Mouse (Mus musculus) midbrain, embryonic 11.5 days (tissue): ENCODE data around the gene Il15ra. TPM values are rescaled to one million over a fixed set of nuclear protein-coding genes. Genes with fewer than 3 reads are reported as not detected.

Experiments
- ATAC-seq: fragments of 200-750 bp; cut with Nextera tagmentation; 2 replicates; pipeline ENCODE4 v1.8.0; 2017; ENCODE audit warnings: moderate TSS enrichment, moderate library complexity; ENCODE audit not compliant: low FRiP score
- DNase-seq: peaks from one replicate; pipeline ENCODE4 v3.0.0; 2015; ENCODE audit warnings: low spot score; ENCODE audit errors: missing footprints
- H3K27ac ChIP-seq: fragments of 300-500 bp; sonication (generic); 2 replicates; pipeline ENCODE4 v1.5.1; 2014; ENCODE audit warnings: low read depth, low read length
- H3K27me3 ChIP-seq: fragments of 300-500 bp; sonication (generic); 2 replicates; pipeline ENCODE4 v1.6.1; 2014; ENCODE audit warnings: mild to moderate bottlenecking, low read length, moderate library complexity, mixed read lengths; ENCODE audit not compliant: control insufficient read depth, insufficient read depth
- H3K36me3 ChIP-seq: fragments of 300-500 bp; sonication (generic); 2 replicates; pipeline ENCODE4 v1.6.1; 2014; ENCODE audit warnings: mild to moderate bottlenecking, low read length, moderate library complexity, mixed read lengths; ENCODE audit not compliant: control insufficient read depth, insufficient read depth
- H3K4me1 ChIP-seq: fragments of 300-500 bp; sonication (generic); 2 replicates; pipeline ENCODE4 v1.6.1; 2014; ENCODE audit warnings: low read length; ENCODE audit not compliant: control insufficient read depth, insufficient read depth
- H3K4me2 ChIP-seq: fragments of 300-500 bp; sonication (generic); 2 replicates; pipeline ENCODE4 v1.6.1; 2014; ENCODE audit warnings: mild to moderate bottlenecking, moderate library complexity
- H3K4me3 ChIP-seq: fragments of 300-500 bp; sonication (generic); 2 replicates; pipeline ENCODE4 v1.5.1; 2014; ENCODE audit warnings: low read depth, low read length
- H3K9ac ChIP-seq: fragments of 300-500 bp; sonication (generic); 2 replicates; pipeline ENCODE4 v1.6.1; 2014; ENCODE audit warnings: low read length
- H3K9me3 ChIP-seq: fragments of 300-500 bp; sonication (generic); 2 replicates; pipeline ENCODE4 v1.6.1; 2016; ENCODE audit warnings: low read length; ENCODE audit not compliant: control insufficient read depth
- WGBS: fragments of 180-500 bp; shearing (Covaris S2); extraction: QIAGEN DNeasy Blood & Tissue Kit; methylation state at CpG from one replicate; pipeline ENCODE4 v1.1.7; 2014; 5-methylcytosine and 5-hydroxymethylcytosine counted together
- polyA plus RNA-seq: library from polyadenylated mRNA; unstranded; fragments of >200 nt; fragmentation: Nextera tagmentation; extraction: Ambion mirVana; gene quantifications from 2 replicates; pipeline ENCODE4 v1.2.1, GENCODE M21; 2014

Gene Il15ra
- polyA plus RNA-seq, 1 experiment from 2014 or later, result 0.87 TPM

DNA sequence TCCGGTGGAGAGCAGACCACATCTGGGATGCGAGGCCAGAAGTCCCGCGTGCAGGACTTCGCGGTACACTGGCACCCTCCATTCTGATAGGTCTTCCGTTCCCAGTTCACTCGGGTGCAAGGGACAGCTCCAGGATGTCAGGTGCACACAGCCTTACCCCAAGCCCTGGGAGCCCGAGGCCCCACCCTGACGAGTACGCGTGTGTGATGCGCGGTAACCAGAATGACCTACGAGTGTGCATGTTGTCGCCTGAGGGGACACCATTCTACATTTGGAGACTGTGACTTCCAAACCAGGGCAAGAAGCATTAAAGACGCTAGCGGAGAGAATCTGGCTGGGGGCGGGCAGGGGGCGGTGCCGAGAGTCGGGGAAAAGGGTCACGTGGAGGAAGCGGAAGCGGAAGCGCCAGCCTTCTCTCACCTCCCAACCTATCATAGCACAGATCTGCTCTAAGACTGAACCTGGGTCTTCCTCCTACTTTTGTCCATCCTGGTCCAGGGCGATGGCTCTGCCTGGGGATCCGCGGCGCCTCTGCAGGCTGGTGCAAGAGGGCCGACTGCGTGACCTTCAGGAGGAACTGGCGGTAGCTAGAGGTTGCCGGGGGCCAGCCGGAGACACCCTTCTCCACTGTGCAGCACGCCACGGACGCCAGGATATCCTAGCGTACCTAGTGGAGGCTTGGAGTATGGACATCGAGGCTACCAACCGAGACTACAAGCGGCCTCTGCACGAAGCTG, 73.2 kb downstream of the Il15ra start:
- Histone ChIP-seq H3K4me1 (peaks cover 15% of the 10 kb centered on the region), H3K36me3 (peaks cover 11% of the 10 kb centered on the region), H3K4me3 (peak overlapping the region; percentile 85), H3K27ac (peak overlapping the region; percentile 81), H3K9ac (peak overlapping the region; percentile 81), H3K9me3 (no peaks in the 10 kb centered on the region), H3K4me2 (peak overlapping the region; percentile 88), H3K27me3 (no peaks in the 10 kb centered on the region)
- WGBS, result under 1% methylated on average over 43 of the region's 43 CpGs
- ATAC-seq, result peak; percentile 85
- peak; percentile 98 for DNase-seq

Other genes starting within 250 kb of the Il15ra start
- 13.8 TPM in 2 replicates for gene Pfkfb3, start 151.2 kb upstream of the Il15ra start, polyA plus RNA-seq
- 187 and 205 TPM in 2 replicates for gene Rbm17, start 101.1 kb upstream of the Il15ra start, polyA plus RNA-seq
- not detected in 2 replicates for gene Gm17490, start 79.0 kb upstream of the Il15ra start, polyA plus RNA-seq
- not detected in 2 replicates for gene Il2ra, start 62.5 kb upstream of the Il15ra start, polyA plus RNA-seq
- 134 and 136 TPM in 2 replicates for gene Fbh1, start 72.3 kb downstream of the Il15ra start, polyA plus RNA-seq
- gene Ankrd16, start 72.6 kb downstream of the Il15ra start, polyA plus RNA-seq, result 26.9 and 28.4 TPM in 2 replicates